Mouse (Mus musculus) lung, embryonic 14.5 days (tissue): Measurements from ENCODE around the gene Rbm4. TPM values are rescaled to one million over a fixed set of nuclear protein-coding genes. Genes with fewer than 3 reads are reported as not detected.
"Not testable (repeated sequence)": the region's sequence is repeated elsewhere in the genome, so short reads cannot be mapped to it uniquely, and the experiment has no call there.

Experiments used
- ATAC-seq: fragments of 200-750 bp; cut with Nextera tagmentation; 2 replicates; pipeline ENCODE4 v1.8.0; 2017; ENCODE audit warnings: mild to moderate bottlenecking, moderate TSS enrichment, moderate library complexity; ENCODE audit not compliant: insufficient read depth
- DNase-seq: peaks from one replicate; pipeline ENCODE4 v3.0.0-alpha.2; 2015
- H3K27ac ChIP-seq: fragments of 300-500 bp; sonication (generic); 2 replicates; pipeline ENCODE4 v1.5.1; 2014; ENCODE audit warnings: low read depth, mild to moderate bottlenecking, moderate library complexity
- H3K27me3 ChIP-seq: fragments of 300-500 bp; sonication (generic); 2 replicates; pipeline ENCODE4 v1.6.1; 2014; ENCODE audit warnings: low read length, control low read depth; ENCODE audit not compliant: insufficient read depth
- H3K36me3 ChIP-seq: fragments of 300-500 bp; sonication (generic); 2 replicates; pipeline ENCODE4 v1.6.1; 2014; ENCODE audit warnings: control low read depth; ENCODE audit not compliant: insufficient read depth
- H3K4me1 ChIP-seq: fragments of 300-500 bp; sonication (generic); 2 replicates; pipeline ENCODE4 v1.6.1; 2014; ENCODE audit warnings: antibody characterized with exemption, control low read depth; ENCODE audit not compliant: insufficient read depth
- H3K4me2 ChIP-seq: fragments of 300-500 bp; sonication (generic); 2 replicates; pipeline ENCODE4 v1.6.1; 2014; ENCODE audit warnings: mild to moderate bottlenecking
- H3K4me3 ChIP-seq: fragments of 300-500 bp; sonication (generic); 2 replicates; pipeline ENCODE4 v1.5.1; 2014; ENCODE audit warnings: low read depth, low read length
- H3K9ac ChIP-seq: fragments of 300-500 bp; sonication (generic); 2 replicates; pipeline ENCODE4 v1.6.1; 2014
- H3K9me3 ChIP-seq: fragments of 300-500 bp; sonication (generic); 2 replicates; pipeline ENCODE4 v1.6.1; 2016; ENCODE audit warnings: low read depth, low read length, control low read depth
- CTCF ChIP-seq: IDR thresholded peaks from 2 replicates; pipeline ENCODE4 v1.5.1; 2016; ENCODE audit warnings: antibody characterized with exemption, low read depth
- WGBS: fragments of 180-500 bp; shearing (Covaris S2); extraction: QIAGEN DNeasy Blood & Tissue Kit; methylation state at CpG from one replicate; pipeline ENCODE4 v1.1.7; 2014; 5-methylcytosine and 5-hydroxymethylcytosine counted together
- polyA plus RNA-seq: library from polyadenylated mRNA; unstranded; fragments of >200 nt; fragmentation: Nextera tagmentation; extraction: Ambion mirVana; gene quantifications from 2 replicates; pipeline ENCODE4 v1.2.1, GENCODE M21; 2014

Rbm4 gene
- polyA plus RNA-seq, 1 experiment from 2014 or later, result 62.8 TPM

DNA sequence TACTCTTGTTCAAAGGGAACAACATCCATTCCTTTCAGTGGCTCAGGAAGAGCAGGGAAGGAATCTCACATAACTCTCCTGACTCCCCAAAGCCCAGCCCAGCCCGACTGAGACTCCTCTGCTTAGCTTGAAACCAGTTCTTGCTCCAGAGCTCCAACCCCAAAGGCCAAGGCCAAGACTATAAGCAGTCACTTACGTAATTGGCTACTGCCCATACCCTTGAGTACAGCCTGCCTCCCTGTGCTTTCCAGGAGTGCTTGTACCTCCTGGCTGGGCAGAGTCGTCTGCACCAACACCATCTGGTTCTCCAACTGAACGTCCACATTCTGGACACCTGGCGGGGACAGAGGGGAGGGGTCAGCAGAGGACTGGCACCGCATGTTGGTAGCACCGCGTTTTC, 40.3 kb upstream of the Rbm4 start:
- H3K27ac ChIP-seq, result no peak overlapping the region
- no peak overlapping the region for H3K4me3 ChIP-seq
- no peaks in the 10 kb centered on the region for H3K27me3 ChIP-seq
- no peak for TF ChIP-seq CTCF
- H3K4me1 ChIP-seq, result no peaks in the 10 kb centered on the region
- H3K9me3 ChIP-seq, result no peaks in the 10 kb centered on the region
- DNase-seq (no peak), ATAC-seq (no peak)
- H3K4me2 ChIP-seq, result no peak overlapping the region
- H3K9ac ChIP-seq, result no peak overlapping the region
- 83% methylated on average over 8 of the region's 8 CpGs for WGBS
- peaks cover 8% of the 10 kb centered on the region; the same call in 1 of the 2 replicates for H3K36me3 ChIP-seq

DNA sequence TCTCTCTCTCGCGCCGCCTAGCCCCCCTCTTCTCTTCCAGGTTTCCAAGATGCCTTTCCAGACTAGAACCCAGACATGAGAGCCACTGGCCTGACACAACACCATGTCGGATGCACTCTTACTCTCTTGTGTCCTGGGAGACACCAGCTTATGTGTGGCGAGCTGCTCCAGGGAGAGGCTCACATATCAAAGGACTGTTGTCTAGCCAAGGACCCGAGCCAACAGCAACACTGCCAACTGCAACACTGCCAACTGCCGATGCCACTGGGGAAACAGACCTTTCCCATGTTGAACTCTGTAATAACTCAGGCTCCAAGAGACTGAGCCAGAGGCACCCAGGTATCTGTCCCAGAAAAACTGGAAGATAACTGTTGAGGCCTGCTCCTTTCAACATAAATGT, 35.5 kb upstream of the Rbm4 start:
- WGBS, result 60% methylated on average over 7 of the region's 7 CpGs

DNA sequence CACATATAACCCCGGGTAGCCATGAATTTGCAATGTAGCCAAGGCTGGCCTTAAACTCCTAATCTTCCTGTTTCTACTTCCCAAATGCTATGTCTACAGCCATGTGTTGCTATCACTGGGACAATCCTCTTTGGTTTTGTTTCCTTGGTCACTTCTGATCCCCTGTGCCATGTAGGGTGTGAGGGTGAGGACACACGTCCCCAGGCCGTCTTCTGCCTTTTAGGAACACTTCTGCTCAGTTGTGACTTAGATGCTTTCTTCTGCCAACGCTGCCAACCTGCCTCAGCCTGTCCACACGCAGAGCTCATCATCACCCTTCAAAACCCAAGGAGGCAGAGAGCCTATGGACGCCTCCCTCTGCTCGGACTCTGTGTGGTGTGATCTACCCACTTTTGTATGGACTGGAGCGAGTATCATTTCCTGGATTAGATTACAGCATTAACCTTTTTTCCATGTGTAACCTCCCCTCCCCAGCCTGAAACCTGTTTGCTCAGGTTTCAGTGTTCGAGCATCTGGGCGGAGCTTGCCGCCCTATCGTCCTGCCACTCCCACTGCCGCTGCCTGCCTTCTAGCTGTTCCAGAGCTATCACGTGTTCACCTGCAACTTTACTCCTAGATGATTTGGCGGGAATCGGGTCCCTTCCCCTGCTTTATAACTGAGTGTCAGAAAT, 34.9 kb upstream of the Rbm4 start:
- DNase-seq (peak; percentile 26), ATAC-seq (no peak)
- Histone ChIP-seq H3K27me3 (no peaks in the 10 kb centered on the region), H3K4me2 (no peak overlapping the region), H3K9me3 (no peaks in the 10 kb centered on the region), H3K9ac (no peak overlapping the region), H3K27ac (no peak overlapping the region), H3K4me1 (no peaks in the 10 kb centered on the region), H3K4me3 (no peak overlapping the region), H3K36me3 (peaks cover 23% of the 10 kb centered on the region; the same call in 1 of the 2 replicates)
- WGBS, result 52% methylated on average over 16 of the region's 16 CpGs
- TF ChIP-seq CTCF, result no peak

More for the DNA sequence above, 35.5 kb upstream of the Rbm4 start:
- H3K27ac ChIP-seq, result no peak overlapping the region
- no peaks in the 10 kb centered on the region for H3K27me3 ChIP-seq
- no peak for DNase-seq
- no peak overlapping the region for H3K9ac ChIP-seq
- no peak overlapping the region for H3K4me2 ChIP-seq
- no peak overlapping the region for H3K4me3 ChIP-seq
- ATAC-seq, result no peak
- no peak for TF ChIP-seq CTCF
- H3K9me3 ChIP-seq, result no peaks in the 10 kb centered on the region
- no peaks in the 10 kb centered on the region for H3K4me1 ChIP-seq
- H3K36me3 ChIP-seq, result peaks cover 23% of the 10 kb centered on the region; the same call in 1 of the 2 replicates

DNA sequence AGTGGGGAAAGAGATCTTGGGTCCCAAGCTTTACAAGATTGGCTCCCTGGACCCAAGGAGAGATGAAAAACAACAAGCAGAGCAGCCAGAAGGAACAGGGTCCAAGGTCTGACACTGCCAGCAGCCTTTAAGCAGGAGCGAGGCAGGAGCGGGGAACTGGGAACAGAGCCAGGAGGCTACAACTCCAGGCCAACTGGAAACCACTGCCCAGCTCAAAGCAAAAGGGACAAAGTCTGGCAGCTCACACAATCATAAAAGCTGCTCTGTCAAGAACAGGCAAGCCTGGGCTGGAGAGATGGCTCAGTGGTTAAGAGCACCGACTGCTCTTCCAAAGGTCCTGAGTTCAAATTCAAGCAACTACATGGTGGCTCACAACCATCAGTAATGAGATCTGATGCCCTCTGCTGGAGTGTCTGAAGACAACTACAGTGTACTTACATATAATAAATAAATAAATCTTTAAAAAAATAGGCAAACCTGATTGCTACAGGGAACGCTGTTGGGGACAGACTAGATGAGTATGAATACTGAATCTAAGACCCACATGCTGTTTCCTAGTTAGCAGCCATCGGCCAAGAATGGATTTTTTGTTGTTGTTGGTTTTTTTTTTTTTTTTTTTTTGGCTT, 27.1 kb upstream of the Rbm4 start:
- 66% methylated on average over 5 of the region's 5 CpGs for WGBS
- peak; percentile 58 for ATAC-seq

DNA sequence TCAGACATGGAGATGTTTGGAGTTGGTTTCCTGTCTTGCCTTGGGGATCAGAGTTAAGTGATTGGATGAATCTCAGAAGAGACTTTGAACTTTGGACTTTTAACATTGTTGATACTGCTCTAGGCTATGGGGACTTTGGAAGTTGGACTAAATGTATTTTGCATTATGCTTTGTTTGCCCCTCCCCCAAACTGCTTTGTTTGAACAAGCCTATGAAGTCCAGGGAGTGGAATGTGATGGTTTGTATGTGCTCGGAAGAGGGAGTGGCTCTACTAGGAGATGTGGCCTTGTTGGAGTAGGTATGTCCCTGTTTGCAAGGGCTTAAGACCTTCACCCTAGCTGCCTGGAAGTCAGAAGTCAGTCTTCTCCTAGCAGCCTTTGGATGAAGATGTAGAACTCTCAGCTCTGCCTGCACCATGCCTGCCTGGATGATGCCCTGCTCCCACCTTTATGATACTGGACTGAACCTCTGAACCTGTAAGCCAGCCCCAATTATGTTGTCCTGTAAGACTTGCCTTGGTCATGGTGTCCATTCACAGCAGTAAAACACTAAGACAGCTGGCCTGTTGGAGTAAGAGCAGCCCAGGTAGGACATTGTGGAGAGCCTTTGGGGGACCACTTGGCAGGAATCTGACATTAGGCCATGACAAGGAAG, 23.6 kb upstream of the Rbm4 start:
- Histone ChIP-seq H3K27ac (no peak overlapping the region), H3K9me3 (no peaks in the 10 kb centered on the region), H3K9ac (no peak overlapping the region), H3K4me1 (no peaks in the 10 kb centered on the region), H3K4me2 (no peak overlapping the region), H3K36me3 (no peaks in the 10 kb centered on the region), H3K4me3 (no peak overlapping the region), H3K27me3 (no peaks in the 10 kb centered on the region)
- TF ChIP-seq CTCF, result no peak
- 40% methylated on average over 1 of the region's 1 CpGs for WGBS
- peak; percentile 27 for DNase-seq
- ATAC-seq, result no peak

More for the DNA sequence above, 27.1 kb upstream of the Rbm4 start:
- Histone ChIP-seq H3K4me2 (no peak overlapping the region), H3K4me3 (no peak overlapping the region), H3K36me3 (peaks cover 17% of the 10 kb centered on the region; the same call in 1 of the 2 replicates), H3K27ac (no peak overlapping the region), H3K9me3 (no peaks in the 10 kb centered on the region), H3K27me3 (no peaks in the 10 kb centered on the region), H3K4me1 (no peaks in the 10 kb centered on the region), H3K9ac (no peak overlapping the region)
- DNase-seq, result peak; percentile 87
- TF ChIP-seq CTCF, result peak; percentile 39

DNA sequence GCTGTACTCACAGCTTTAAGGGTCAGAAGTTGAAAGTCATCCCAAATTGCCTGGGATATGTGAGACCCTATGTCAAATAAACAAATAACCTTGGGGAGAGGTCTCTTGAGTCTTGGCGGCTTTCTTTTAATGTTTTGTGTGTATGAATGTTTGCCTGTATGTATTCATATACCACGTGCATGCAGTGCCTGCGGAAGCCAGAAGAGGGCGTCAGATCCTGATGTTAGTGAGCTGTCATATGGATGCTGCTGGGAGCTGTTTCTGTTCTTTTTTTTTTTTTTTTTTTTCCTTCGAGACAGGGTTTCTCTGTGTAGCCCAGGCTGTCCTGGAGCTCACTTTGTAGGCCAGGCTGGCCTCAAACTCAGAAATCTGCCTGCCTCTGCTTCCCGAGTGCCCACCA, 19.3 kb upstream of the Rbm4 start:
- Histone ChIP-seq H3K4me2 (no peak overlapping the region), H3K4me1 (peaks cover 14% of the 10 kb centered on the region; the same call in 1 of the 2 replicates), H3K9ac (no peak overlapping the region), H3K4me3 (no peak overlapping the region), H3K27ac (no peak overlapping the region), H3K9me3 (no peaks in the 10 kb centered on the region), H3K27me3 (no peaks in the 10 kb centered on the region), H3K36me3 (no peaks in the 10 kb centered on the region)
- DNase-seq (peak; percentile 53), ATAC-seq (no peak)
- peak; percentile 37; the same call in 1 of the 2 replicates for TF ChIP-seq CTCF
- 75% methylated on average over 6 of the region's 6 CpGs for WGBS

DNA sequence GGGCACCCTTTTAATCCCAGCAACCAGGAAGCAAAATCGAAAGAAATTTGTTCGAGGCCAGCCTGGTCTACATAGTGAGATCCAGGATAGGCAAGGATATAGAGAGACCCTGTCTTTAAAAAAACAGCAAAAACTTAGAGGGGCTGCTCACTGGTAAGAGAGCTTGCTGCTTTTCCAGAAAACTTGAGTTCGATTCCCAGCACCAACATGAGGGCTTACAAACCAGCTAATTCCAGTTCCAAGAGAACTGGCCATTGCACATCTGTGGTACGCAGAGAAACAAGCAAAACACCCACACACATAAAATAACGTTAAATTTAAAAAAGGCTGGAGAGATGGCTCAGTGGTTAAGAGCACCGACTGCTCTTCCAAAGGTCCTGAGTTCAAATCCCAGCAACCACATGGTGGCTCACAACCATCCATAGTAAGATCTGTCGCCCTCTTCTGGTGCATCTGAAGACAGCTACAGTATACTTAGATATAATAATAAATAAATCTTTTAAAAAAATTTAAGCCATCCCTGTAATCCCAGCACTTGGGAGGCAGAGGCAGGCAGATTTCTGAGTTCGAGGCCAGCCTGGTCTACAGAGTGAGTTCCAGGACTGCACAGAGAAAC, 18.7 kb upstream of the Rbm4 start:
- not testable (repeated sequence) for H3K36me3 ChIP-seq, H3K27me3 ChIP-seq, ATAC-seq, H3K9me3 ChIP-seq
- WGBS, result 76% methylated on average over 8 of the region's 8 CpGs
- peak; percentile 39 for DNase-seq
- TF ChIP-seq CTCF, result 0 out of 2 replicates have a peak, but pooled peaks have one; percentile 10
- peak overlapping the region; percentile 69 for H3K9ac ChIP-seq
- H3K4me2 ChIP-seq, result peak overlapping the region; percentile 60
- H3K4me1 ChIP-seq, result peaks cover 15% of the 10 kb centered on the region; the same call in 1 of the 2 replicates
- peak overlapping the region; percentile 87 for H3K27ac ChIP-seq
- H3K4me3 ChIP-seq, result peak overlapping the region; percentile 89
